Mouse (Mus musculus): ENCODE measurements at regions not wholly inside any gene's neighbourhood (a gene's known extent, or its start where the extent isn't known, plus 50 kb on each side); places are given as distances from the start of the nearest gene placed in this dataset.

DNA sequence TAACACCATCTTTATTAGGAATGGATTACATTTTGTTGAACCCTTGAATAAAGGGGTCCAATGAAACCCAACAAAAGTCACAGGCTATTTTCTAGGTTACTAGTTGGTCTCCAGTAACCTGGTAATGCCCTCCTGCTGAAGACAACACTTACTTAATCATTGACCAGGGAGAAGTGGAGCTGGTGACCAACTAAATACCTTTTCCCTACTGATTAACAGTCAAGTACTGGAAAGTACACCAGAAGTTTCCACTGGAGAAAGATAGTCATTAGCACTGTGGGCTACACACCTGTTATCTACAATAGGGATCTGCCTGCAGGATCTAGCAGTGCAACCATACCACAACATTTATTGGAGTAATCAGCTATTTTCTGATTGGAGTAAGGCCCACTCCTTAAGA, 718.7 kb downstream of the Trhde start:
- in situ Hi-C loops (cut with MboI, MseI): no loop called here

GRCm38 (mm10) chr10:114041991-114042390, 760.1 kb downstream of the Trhde start:
- in situ Hi-C loops (cut with MboI, MseI): no loop called here

DNA sequence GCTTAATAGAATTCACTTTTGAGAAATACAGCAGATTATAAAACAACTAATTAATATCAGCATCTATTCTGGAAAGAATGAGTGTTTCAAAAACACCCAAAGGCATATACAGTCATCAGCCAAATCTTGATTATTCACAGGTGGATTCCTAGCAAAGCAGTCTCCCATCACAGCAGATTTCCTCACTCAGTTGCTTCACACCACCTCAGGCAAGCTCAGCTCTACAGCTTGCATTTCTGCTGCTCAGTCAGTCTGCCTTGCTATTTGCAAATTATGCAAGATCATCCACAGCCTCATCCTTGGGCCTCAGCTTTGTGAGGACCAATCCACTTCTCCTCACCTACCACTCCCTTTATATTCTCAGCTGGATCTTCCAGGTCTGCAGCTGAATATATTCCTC, 788.7 kb downstream of the Trhde start:
- in situ Hi-C loops (cut with MboI, MseI): no loop called here

- in situ Hi-C loops (cut with MboI, MseI): no loop called here
These were observed 816.7 kb downstream of the Trhde start for GRCm38 (mm10) chr10:113985376-113985775.

DNA sequence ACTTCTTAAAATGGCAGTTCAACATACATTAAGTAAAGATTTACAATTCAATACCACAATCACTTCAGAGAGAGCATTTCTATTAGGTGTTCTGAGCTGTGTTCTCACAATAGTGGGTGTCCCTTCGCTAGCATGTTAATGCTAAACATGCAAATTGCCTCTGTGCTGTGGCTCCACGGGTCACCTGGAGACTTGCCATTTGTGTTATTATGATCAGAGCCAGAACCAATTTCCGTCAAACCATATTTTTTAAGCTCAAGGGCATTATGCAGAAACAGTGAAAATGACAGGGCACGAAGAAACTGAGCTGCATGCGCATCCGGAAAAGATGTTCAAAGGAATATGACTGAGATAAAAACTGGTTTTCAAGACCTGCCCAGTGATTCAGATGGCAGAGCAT, 829.3 kb downstream of the Trhde start:
- in situ Hi-C loops (cut with MboI, MseI): no loop called here

- in situ Hi-C loops (cut with MboI, MseI): no loop called here
These were observed 855.3 kb downstream of the Trhde start for GRCm38 (mm10) chr10:113946801-113947200.

- in situ Hi-C loops (cut with MboI, MseI): no loop called here
These were observed 862.6 kb downstream of the Trhde start for GRCm38 (mm10) chr10:113939524-113939923.

DNA sequence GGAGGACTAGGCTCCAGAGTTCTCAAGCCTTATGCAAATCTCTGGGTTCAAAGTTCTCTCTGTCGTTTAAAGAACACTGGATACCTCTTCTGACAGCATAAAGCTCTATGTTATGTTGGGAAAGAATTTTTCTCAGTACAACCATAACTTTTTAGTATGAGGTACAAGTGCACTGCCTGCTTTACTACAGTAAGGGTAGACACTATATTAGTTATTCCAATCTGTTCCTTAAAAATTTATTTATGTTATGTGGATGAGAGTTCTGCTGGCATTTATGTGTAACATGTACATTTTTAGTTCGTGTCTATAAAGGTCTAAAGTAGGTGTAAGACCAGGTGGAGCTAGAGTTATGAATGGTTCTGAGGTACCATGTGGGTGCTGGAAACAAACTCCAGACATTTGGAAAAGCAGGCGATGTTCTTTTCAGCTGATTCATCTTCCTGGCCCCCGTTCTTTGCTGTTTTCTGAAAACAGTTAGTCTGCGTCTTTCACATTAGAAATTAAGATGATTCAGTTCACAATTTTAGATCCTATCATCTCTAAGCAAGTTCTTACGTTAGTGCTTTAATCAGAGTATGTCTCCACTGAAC, 871.8 kb downstream of the Trhde start:
- in situ Hi-C loops (cut with MboI, MseI): no loop called here

DNA sequence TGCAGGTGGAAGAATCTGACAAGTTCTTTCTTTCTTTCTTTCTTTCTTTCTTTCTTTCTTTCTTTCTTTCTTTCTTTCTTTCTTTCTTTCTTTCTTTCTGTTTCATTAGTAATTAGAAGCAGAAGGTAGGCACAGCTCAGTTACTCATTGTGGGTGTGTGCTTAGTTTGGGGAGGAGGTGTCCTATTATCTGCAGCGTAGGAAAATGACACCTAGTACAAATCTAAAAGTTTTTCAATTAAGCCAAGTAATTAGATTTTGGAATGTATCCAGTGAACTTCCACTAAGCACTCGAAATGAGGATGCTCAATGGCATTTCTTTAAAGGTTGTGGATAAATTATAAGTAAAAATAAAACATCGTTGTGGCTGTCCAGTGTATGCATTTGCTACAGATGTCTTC, 885.4 kb downstream of the Trhde start:
- in situ Hi-C loops (cut with MboI, MseI): no loop called here

- in situ Hi-C loops (cut with MboI, MseI): loop anchor here (10.0 kb wide), 1 partner anchor 1132 kb away; no protein-coding TSS in a partner anchor
These were observed 899.4 kb downstream of the Trhde start for GRCm38 (mm10) chr10:113902744-113903143.

GRCm38 (mm10) chr10:113874419-113875161, 927.5 kb downstream of the Trhde start:
- in situ Hi-C loops (cut with MboI, MseI): no loop called here

- in situ Hi-C loops (cut with MboI, MseI): no loop called here
These were observed 895.8 kb upstream of the Atxn7l3b start for GRCm38 (mm10) chr10:113824596-113824995.
